Mouse (Mus musculus) kidney, adult 2 months (tissue): ENCODE data around the gene Lbhd2.

Experiments used
- CTCF ChIP-seq: fragments of 200-500 bp; conservative IDR thresholded peaks from 2 replicates; pipeline ENCODE4 v1.5.1; 2011; ENCODE audit warnings: low read depth, mild to moderate bottlenecking, control low read depth, low read length, moderate library complexity, mixed read lengths; ENCODE audit not compliant: insufficient read depth, insufficient read length
- POLR2A ChIP-seq: fragments of 200-500 bp; IDR thresholded peaks from one replicate; pipeline ENCODE4 v1.6.1; 2011; ENCODE audit warnings: low read depth, low read length, control low read depth

DNA sequence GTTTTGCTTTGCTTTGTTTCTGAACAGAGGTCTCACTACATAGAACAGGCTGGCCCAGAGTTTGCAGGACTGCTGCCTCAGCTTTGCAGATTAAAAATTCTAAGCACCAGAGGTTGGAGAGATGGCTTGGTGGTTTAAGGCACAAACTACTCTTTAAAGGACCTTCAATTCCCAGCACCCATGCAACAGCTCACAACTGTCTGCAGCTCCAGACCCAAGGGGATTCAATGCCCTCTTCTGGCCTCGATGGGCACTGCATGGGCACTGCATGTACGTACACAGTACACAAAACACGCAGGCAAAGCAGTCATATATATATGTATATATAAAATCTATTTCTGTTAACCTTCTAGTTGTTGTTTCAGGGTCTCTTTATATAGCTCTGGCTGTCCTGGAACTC lies 42.4 kb upstream of the Lbhd2 start:
- TF ChIP-seq CTCF (peak; percentile 46), POLR2A (no peak)
